Mouse (Mus musculus) neural tube, embryonic 10.5 days (tissue): ENCODE measurements around the gene Mgmt.
A peak's percentile ranks its signal among the peaks of the same experiment; 100 is the strongest.

Experiments
- DNase-seq: peaks from one replicate; pipeline ENCODE4 v3.0.0-alpha.2; 2017; ENCODE audit warnings: low spot score; ENCODE audit errors: extremely low spot score

The Mgmt gene

DNA sequence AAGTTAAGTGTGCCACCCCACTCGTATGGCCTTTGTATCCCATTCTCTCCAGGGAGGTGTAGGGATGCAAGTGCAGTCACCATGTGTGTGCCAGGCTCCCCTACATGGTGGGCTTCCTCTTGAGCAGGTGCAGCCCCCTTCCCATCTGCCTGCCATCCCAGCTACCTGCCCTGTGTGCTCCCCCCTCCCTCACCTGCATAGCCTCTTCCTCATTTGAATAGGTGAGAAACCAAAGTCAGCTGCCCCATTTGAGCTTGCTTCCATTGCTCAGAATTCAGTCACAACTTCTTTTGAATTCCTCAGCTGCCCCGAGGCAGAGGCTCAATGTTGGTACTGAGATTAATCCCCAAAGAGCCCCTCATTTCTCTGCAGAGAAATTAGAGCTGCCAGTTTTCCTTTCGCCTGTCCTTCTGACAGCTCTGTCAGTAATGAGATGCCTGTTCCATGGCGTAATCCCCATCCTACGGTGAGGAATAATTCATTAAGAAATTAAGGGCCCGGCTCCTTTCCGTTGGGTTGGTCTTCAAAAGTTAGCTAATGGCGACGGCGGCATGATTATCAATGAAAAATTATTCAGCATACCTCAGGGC, 208.3 kb downstream of the Mgmt start:
- DNase-seq = no peak

DNA sequence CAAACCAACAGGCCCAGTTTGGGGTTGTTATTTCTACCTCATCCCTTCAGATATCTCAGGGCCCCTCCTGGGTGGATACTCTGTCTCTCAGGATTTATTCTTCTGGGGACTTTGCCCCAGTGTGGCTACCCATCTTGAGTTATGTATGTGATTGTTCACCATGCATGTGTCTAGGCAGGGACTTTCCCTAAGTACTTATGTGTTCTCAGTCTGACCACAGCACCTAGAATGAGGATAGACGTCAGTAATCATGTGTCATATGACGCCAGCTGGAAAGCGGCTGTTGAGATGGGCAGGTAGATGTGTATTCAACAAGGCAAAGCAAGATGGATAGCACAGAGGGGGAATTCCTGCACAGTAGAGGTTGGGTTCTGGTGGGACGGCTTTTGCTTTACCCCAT, 217.7 kb downstream of the Mgmt start:
- no peak for DNase-seq

DNA sequence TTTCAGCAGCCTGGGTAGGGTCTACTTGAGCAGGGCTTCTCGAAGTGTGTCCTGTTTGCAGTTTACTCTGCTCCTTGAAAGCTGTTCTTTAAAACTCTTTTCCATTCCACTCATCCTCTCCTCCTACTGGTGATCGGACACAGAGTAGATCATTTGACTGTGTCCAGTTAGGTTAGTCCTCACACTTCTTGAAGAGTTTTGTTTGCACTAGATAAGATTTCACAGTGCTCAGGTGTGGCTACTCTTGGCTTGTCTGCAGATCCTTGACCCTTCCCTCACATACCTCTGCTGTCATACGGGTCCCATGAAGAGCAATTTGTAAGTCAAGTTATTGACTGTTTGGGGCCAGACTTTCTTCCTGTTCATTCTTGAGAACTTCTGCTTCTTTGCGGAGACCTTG, 221.8 kb downstream of the Mgmt start:
- no peak for DNase-seq

DNA sequence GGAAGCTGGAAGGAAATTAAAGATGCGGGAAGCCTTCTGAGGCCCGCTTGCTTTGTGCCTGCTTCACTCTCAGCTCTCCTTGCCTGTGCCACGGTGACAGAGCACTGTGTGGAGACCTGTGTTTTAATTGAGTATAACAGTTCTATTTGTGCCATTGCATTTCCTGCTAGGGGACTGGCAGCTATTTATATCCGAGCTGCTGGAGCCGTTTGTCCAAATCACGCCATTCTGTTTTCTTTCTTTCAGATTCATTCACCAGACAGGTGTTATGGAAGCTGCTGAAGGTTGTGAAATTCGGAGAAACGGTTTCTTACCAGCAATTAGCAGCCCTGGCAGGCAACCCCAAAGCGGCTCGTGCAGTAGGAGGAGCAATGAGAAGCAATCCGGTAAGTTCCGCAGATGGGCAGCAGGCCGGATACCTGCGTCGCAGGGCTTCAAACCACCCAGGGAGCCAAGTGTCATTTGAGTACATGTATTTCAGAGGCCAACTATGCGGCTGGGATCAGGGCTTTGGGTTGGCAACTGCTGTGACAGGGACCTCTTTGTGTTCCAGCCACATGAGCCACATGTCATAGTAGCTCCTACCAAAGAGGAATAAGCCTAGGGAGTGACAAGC, 226.9 kb downstream of the Mgmt start:
- DNase-seq = no peak

- no peak for DNase-seq
These were observed 234.3 kb downstream of the Mgmt start for GRCm38 (mm10) chr7:137128726-137129125.

GRCm38 (mm10) chr7:137130211-137130610, 235.8 kb downstream of the Mgmt start:
- DNase-seq = no peak

GRCm38 (mm10) chr7:137131957-137132356, 237.5 kb downstream of the Mgmt start:
- DNase-seq = no peak

GRCm38 (mm10) chr7:137138101-137138500, 243.7 kb downstream of the Mgmt start:
- no peak for DNase-seq

GRCm38 (mm10) chr7:137140321-137140720, 245.9 kb downstream of the Mgmt start:
- DNase-seq = no peak

- no peak for DNase-seq
These were observed 247.0 kb downstream of the Mgmt start for GRCm38 (mm10) chr7:137141386-137141785.

- no peak for DNase-seq
These were observed 252.7 kb downstream of the Mgmt start for GRCm38 (mm10) chr7:137147101-137147500.

DNA sequence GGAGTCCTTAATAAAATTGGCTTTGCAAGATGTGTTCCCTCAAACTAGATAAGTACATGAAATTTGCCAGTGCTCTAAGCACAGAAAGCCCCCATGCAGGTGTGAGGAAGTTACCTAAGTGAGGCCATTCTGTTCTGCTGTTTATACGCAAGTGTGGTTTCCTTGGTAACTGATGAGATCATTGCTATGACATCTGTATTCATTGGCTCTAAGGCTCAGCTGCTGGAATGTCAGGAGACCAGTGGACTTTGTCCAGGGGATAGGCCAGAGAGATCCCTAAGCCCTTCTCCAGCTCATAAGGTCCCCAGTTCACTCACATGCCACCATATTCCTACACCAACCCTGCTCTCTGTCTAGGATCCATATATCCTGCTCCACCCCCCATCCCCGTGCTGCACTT, 257.4 kb downstream of the Mgmt start:
- no peak for DNase-seq

- DNase-seq = no peak
These were observed 260.2 kb downstream of the Mgmt start for GRCm38 (mm10) chr7:137154623-137155022.

DNA sequence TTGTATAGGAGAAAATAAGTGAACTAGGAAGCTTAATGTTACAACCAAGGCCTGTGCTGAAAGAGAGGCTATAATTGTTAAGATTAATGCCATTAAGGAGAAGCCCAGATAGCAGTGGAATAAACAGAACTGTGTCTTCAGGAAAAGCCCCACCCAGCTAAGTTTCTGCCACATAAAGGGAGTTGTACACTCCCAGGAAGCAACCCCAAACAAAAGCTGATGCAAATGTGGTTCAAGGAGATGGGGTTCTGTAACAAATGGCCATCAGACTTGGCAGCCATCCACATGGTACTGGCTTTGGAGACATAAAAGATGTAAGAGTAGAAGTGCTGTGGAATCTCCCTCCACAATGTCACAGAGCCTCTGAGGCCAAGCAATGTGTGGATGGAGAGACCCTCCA, 264.7 kb downstream of the Mgmt start:
- no peak for DNase-seq

- DNase-seq = peak; percentile 29
These were observed 277.9 kb downstream of the Mgmt start for GRCm38 (mm10) chr7:137172278-137172677.
